Mouse (Mus musculus): ENCODE data around the gene Pla2g6. TPM values are rescaled to one million over a fixed set of nuclear protein-coding genes. Genes with fewer than 3 reads are reported as not detected.

Pla2g6 gene
- total RNA-seq, 1 experiment from 2014 or later = 16.9 TPM

- ATAC-seq (replicated peaks; ENCODE audit: low read depth, poor library complexity, severe bottlenecking) = no peak
These were observed 78.0 kb downstream of the Pla2g6 start for GRCm38 (mm10) chr15:79250236-79250635.

GRCm38 (mm10) chr15:79245321-79245720 is 82.9 kb downstream of the Pla2g6 start:
- no peak for ATAC-seq (replicated peaks; ENCODE audit: low read depth, poor library complexity, severe bottlenecking)

GRCm38 (mm10) chr15:79244071-79244893 is 83.9 kb downstream of the Pla2g6 start:
- no peak for ATAC-seq (replicated peaks; ENCODE audit: low read depth, poor library complexity, severe bottlenecking)

GRCm38 (mm10) chr15:79243234-79244042 is 84.8 kb downstream of the Pla2g6 start:
- peak; percentile 99 for ATAC-seq (replicated peaks; ENCODE audit: low read depth, poor library complexity, severe bottlenecking)

- ATAC-seq (replicated peaks; ENCODE audit: low read depth, poor library complexity, severe bottlenecking) = 0 out of 2 replicates have a peak, but pooled peaks have one; percentile 2
These were observed 85.5 kb downstream of the Pla2g6 start for GRCm38 (mm10) chr15:79242574-79243233.

GRCm38 (mm10) chr15:79238036-79238435 is 90.2 kb downstream of the Pla2g6 start:
- no peak for ATAC-seq (replicated peaks; ENCODE audit: low read depth, poor library complexity, severe bottlenecking)

Other genes with a start within 250 kb of the Pla2g6 start
- 2.3 and 2.5 TPM in 2 replicates for gene Micall1, start 219.5 kb downstream of the Pla2g6 start, total RNA-seq (2017)
- gene Polr2f, start 187.4 kb downstream of the Pla2g6 start, total RNA-seq (2017) = 72.3 and 128 TPM in 2 replicates
- gene 1700088E04Rik, start 187.1 kb downstream of the Pla2g6 start, total RNA-seq (2017) = 0.14 TPM in 1 of 2 replicates, not detected in the other
- gene Sox10, start 163.2 kb downstream of the Pla2g6 start, total RNA-seq (2017) = not detected in 2 replicates
- gene Pick1, start 99.2 kb downstream of the Pla2g6 start, total RNA-seq (2017) = 11.3 and 13.0 TPM in 2 replicates
- gene Gm49486, start 99.0 kb downstream of the Pla2g6 start, total RNA-seq (2017) = not detected in 2 replicates
- not detected in 2 replicates for gene Slc16a8, start 73.6 kb downstream of the Pla2g6 start, total RNA-seq (2017)
- gene Baiap2l2, start 42.9 kb downstream of the Pla2g6 start, total RNA-seq (2017) = not detected in 2 replicates
- gene Maff, start 18.2 kb upstream of the Pla2g6 start, total RNA-seq (2017) = 5.8 and 11.7 TPM in 2 replicates
- 3.4 and 4.2 TPM in 2 replicates for gene Tmem184b, start 75.2 kb upstream of the Pla2g6 start, total RNA-seq (2017)
- 40.3 and 46.5 TPM in 2 replicates for gene Csnk1e, start 127.2 kb upstream of the Pla2g6 start, total RNA-seq (2017)
- not detected in 2 replicates for gene Kcnj4, start 176.9 kb upstream of the Pla2g6 start, total RNA-seq (2017)
- not detected in 2 replicates for gene Kdelr3, start 188.0 kb upstream of the Pla2g6 start, total RNA-seq (2017)
- gene Ddx17, start 218.4 kb upstream of the Pla2g6 start, total RNA-seq (2017) = 178 and 236 TPM in 2 replicates